20 mouse cellular contexts compared by ENCODE assay signal in the genomic region with DNA sequence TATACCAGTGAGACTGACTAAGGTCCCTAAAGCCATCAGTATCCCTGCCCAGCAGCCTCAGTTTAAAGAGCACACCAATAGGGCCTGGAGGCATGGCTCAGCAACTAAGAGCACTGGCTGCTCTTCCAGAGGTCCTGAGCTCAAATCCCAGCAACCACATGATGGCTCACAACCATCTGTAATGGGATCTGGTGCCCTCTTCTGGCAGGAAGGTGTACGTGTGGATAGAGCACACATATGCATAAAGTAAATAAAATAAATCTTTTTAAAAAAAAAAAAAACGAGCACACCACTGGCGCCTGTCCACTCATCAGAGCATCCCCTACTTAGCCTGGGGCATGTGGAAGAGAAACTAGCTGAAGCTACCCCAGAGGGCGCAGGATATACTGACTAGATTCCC. TPM values are rescaled to one million over a fixed set of nuclear protein-coding genes. Genes with fewer than 3 reads are reported as not detected.
DNase-seq lines count a peak whose midpoint lies in the region; ATAC-seq and TF ChIP-seq lines count a peak whose summit lies in the region.
"Had no signal": no experiment of that assay in that cellular context is flagged by ENCODE, and none has a peak within 500 bp of the region (broad histone marks: within the 10 kb centered on the region; RNA-seq: fewer than 3 reads in every experiment).

No protein-coding gene starts in this region.

- ATAC-seq in liver, embryonic 14.5 days (ENCODE audit: insufficient read depth): no peak
- no peak for ATAC-seq in liver, embryonic 11.5 days (replicated peaks; ENCODE audit: low FRiP score)
- ATAC-seq: forebrain, embryonic 13.5 days; hindbrain, embryonic 16.5 days had no signal

- no peak for TF ChIP-seq POLR2A in heart, adult 2 months (IDR thresholded peaks at IDR 0.05; ENCODE audit: insufficient read depth, low read depth, low read length)
- no peak for TF ChIP-seq POLR2A in ES-Bruce4 (IDR thresholded peaks at IDR 0.05; ENCODE audit: insufficient read depth, low read length)
- TF ChIP-seq POLR2A in brain, embryonic 14.5 days (IDR thresholded peaks at IDR 0.05; ENCODE audit: borderline replicate concordance, extremely low read depth, insufficient read depth, insufficient read length, poor library complexity, severe bottlenecking): no peak

- H3K4me2 ChIP-seq in liver, embryonic 14.5 days (ENCODE audit: low read depth): no peak overlapping the region
- no peak overlapping the region for H3K4me2 ChIP-seq in liver, embryonic 11.5 days
- H3K4me2 ChIP-seq: forebrain, embryonic 13.5 days; limb, embryonic 15.5 days; midbrain, embryonic 11.5 days had no signal

- H3K79me2 ChIP-seq in heart, adult 2 months (replicated peaks; ENCODE audit: control insufficient read depth, insufficient read depth, low read length): no peaks in the 10 kb centered on the region

- no peak overlapping the region for H3K4me3 ChIP-seq in heart, adult 2 months
- no peak overlapping the region for H3K4me3 ChIP-seq in liver, embryonic 14.5 days (ENCODE audit: insufficient read depth in 1 of 2, low read depth in 2 of 2, low read length in 2 of 2)
- no peak overlapping the region for H3K4me3 ChIP-seq in liver, embryonic 11.5 days (ENCODE audit: low read depth, low read length)
- no peak overlapping the region for H3K4me3 ChIP-seq in ES-Bruce4 (ENCODE audit: low read depth, low read length)
- H3K4me3 ChIP-seq: forebrain, embryonic 13.5 days; heart, embryonic 10.5 days; limb, embryonic 15.5 days had no signal

- H3K9ac ChIP-seq in heart, adult 2 months (ENCODE audit: low read depth, low read length): no peak overlapping the region
- H3K9ac ChIP-seq in liver, embryonic 14.5 days (replicated peaks): no peak overlapping the region
- no peak overlapping the region for H3K9ac ChIP-seq in liver, embryonic 11.5 days (ENCODE audit: low read depth, low read length)
- H3K9ac ChIP-seq in ES-Bruce4 (ENCODE audit: low read depth, poor library complexity, severe bottlenecking): no peak overlapping the region
- H3K9ac ChIP-seq: forebrain, embryonic 13.5 days; limb, embryonic 15.5 days had no signal

- 81% methylated on average over 4 of the region's 4 CpGs for WGBS in heart, adult 2 months
- WGBS in liver, embryonic 14.5 days (ENCODE audit: insufficient replicate concordance): 45% methylated on average over 4 of the region's 4 CpGs
- 65% methylated on average over 4 of the region's 4 CpGs for WGBS in liver, embryonic 11.5 days

- H3K27ac ChIP-seq in heart, adult 2 months: no peak overlapping the region
- no peak overlapping the region for H3K27ac ChIP-seq in liver, embryonic 14.5 days
- no peak overlapping the region for H3K27ac ChIP-seq in liver, embryonic 11.5 days (ENCODE audit: low read depth, low read length)
- H3K27ac ChIP-seq in ES-Bruce4 (ENCODE audit: insufficient read depth, low read length): no peak overlapping the region
- H3K27ac ChIP-seq: forebrain, embryonic 13.5 days; heart, embryonic 10.5 days; limb, embryonic 15.5 days had no signal

- H3K4me1 ChIP-seq in heart, adult 2 months (ENCODE audit: control insufficient read depth, insufficient read depth, low read length): no peaks in the 10 kb centered on the region
- H3K4me1 ChIP-seq in liver, embryonic 14.5 days (replicated peaks; ENCODE audit: control insufficient read depth in 2 of 2, insufficient read depth in 2 of 2, low read length in 1 of 2): no peaks in the 10 kb centered on the region; a peak in 1 of 4 replicates
- H3K4me1 ChIP-seq in liver, embryonic 11.5 days (replicated peaks; ENCODE audit: control insufficient read depth, insufficient read depth, low read length): peaks cover 3% of the 10 kb centered on the region
- H3K4me1 ChIP-seq in ES-Bruce4 (ENCODE audit: control insufficient read depth, insufficient read depth, low read length): peaks cover 6% of the 10 kb centered on the region

- H3K36me3 ChIP-seq in heart, adult 2 months (ENCODE audit: control insufficient read depth, insufficient read depth, low read length): no peaks in the 10 kb centered on the region
- H3K36me3 ChIP-seq in liver, embryonic 14.5 days (replicated peaks; ENCODE audit: control insufficient read depth, insufficient read depth, low read depth): no peaks in the 10 kb centered on the region
- no peaks in the 10 kb centered on the region for H3K36me3 ChIP-seq in liver, embryonic 11.5 days (ENCODE audit: control insufficient read depth, insufficient read depth, low read length)
- H3K36me3 ChIP-seq in ES-Bruce4 (ENCODE audit: control insufficient read depth, insufficient read depth, low read length, poor library complexity, severe bottlenecking): no peaks in the 10 kb centered on the region
- H3K36me3 ChIP-seq: heart, embryonic 10.5 days; limb, embryonic 15.5 days had no signal

- peak; percentile 43 for TF ChIP-seq CTCF in heart, adult 2 months (IDR thresholded peaks at IDR 0.05)
- peak; percentile 64 for TF ChIP-seq CTCF in liver, embryonic 14.5 days (IDR thresholded peaks at IDR 0.05; ENCODE audit: low read depth)
- TF ChIP-seq CTCF in ES-Bruce4 (IDR thresholded peaks at IDR 0.05; ENCODE audit: low read depth, low read length): peak; percentile 20
- TF ChIP-seq CTCF in brain, embryonic 14.5 days (IDR thresholded peaks at IDR 0.05; ENCODE audit: borderline replicate concordance, extremely low read depth, insufficient read depth, insufficient read length): 0 out of 2 replicates have a peak, but pooled peaks have one; percentile 11

- intact Hi-C loops in heart, adult 2 months (cut with DNase I): no loop called here

- no peaks in the 10 kb centered on the region for H3K27me3 ChIP-seq in heart, adult 2 months (ENCODE audit: control insufficient read depth, insufficient read depth, low read length)
- H3K27me3 ChIP-seq in liver, embryonic 14.5 days (ENCODE audit: control insufficient read depth, insufficient read depth, low read length): no peaks in the 10 kb centered on the region
- no peaks in the 10 kb centered on the region for H3K27me3 ChIP-seq in liver, embryonic 11.5 days (replicated peaks; ENCODE audit: control insufficient read depth, insufficient read depth, low read length)
- H3K27me3 ChIP-seq in ES-Bruce4 (ENCODE audit: control insufficient read depth, insufficient read depth, low read length, poor library complexity, severe bottlenecking): no peaks in the 10 kb centered on the region
- H3K27me3 ChIP-seq: forebrain, embryonic 13.5 days; limb, embryonic 15.5 days had no signal

- no peak for DNase-seq in heart, adult 2 months
- no peak for DNase-seq in heart, adult 11 months
- DNase-seq in liver, embryonic 14.5 days (ENCODE audit: low read depth in 3 of 3, low spot score in 3 of 3): no peak
- DNase-seq in liver, embryonic 11.5 days (ENCODE audit: low spot score): no peak
- DNase-seq in brain, embryonic 14.5 days (ENCODE audit: low read depth): no peak
- no peak for DNase-seq in embryo, embryonic 10.5 days (ENCODE audit: low spot score)
- no peak for DNase-seq in cerebellum, postnatal 14 days
- DNase-seq: B cell, adult 2 months; cerebellum, adult 18-20 months; heart, postnatal 14 days; lung, postnatal 36 days had no signal

- no peak for TF ChIP-seq EP300 in heart, adult 2 months (IDR thresholded peaks at IDR 0.05; ENCODE audit: insufficient read depth, low read depth, low read length)
- TF ChIP-seq EP300 in liver, embryonic 14.5 days (IDR thresholded peaks at IDR 0.05; ENCODE audit: low read depth): no peak
- TF ChIP-seq EP300 in ES-Bruce4 (IDR thresholded peaks at IDR 0.05; ENCODE audit: insufficient read depth, low read depth, low read length): no peak

- no peaks in the 10 kb centered on the region for H3K9me3 ChIP-seq in liver, embryonic 14.5 days (ENCODE audit: control insufficient read depth, low read length)
- H3K9me3 ChIP-seq in liver, embryonic 11.5 days (ENCODE audit: control insufficient read depth, low read length): no peaks in the 10 kb centered on the region
- no peaks in the 10 kb centered on the region for H3K9me3 ChIP-seq in ES-Bruce4 (replicated peaks; ENCODE audit: control insufficient read depth, insufficient read depth, low read length, poor library complexity, severe bottlenecking)
- H3K9me3 ChIP-seq: forebrain, embryonic 13.5 days; heart, embryonic 10.5 days; limb, embryonic 15.5 days had no signal

RNA-seq across cellular contexts. Expression of a gene that starts 13.6 kb away (rescaled TPM):
- not detected for total RNA-seq in heart, adult 2 months (2021)
- polyA plus RNA-seq in heart, adult 2 months (2012; rRNA removed): 0.08 and 0.23 TPM in 2 replicates
- polyA plus RNA-seq in liver, embryonic 14.5 days (2012; rRNA removed): 0.06 TPM in 2 replicates
- 0.03 and 0.14 TPM in 2 replicates for polyA plus RNA-seq in liver, embryonic 14.5 days (2014; fragmentation: Nextera tagmentation; extraction: Ambion mirVana)
- 0.08 and 0.48 TPM in 2 replicates for polyA plus RNA-seq in liver, embryonic 11.5 days (2014; fragmentation: Nextera tagmentation; extraction: Ambion mirVana)
- polyA plus RNA-seq in ES-Bruce4 (2011; ENCODE audit: insufficient read depth, insufficient read length, low read depth, missing spikeins): 1.5 and 3.0 TPM in 2 replicates
- polyA plus RNA-seq in brain, embryonic 14.5 days (2012; rRNA removed): 0.69 and 0.98 TPM in 2 replicates
- total RNA-seq: gastrocnemius, adult 18-20 months had no signal
- polyA plus RNA-seq: midbrain, embryonic 11.5 days had no signal

RNA-seq across cellular contexts. Expression of a gene that starts 42.1 kb away (rescaled TPM):
- under 1 TPM in 1 of 2 experiments, not detected in 1; 0.52 TPM for total RNA-seq in heart, adult 2 months (2021)
- 0.14 and 0.29 TPM in 2 replicates for polyA plus RNA-seq in heart, adult 2 months (2012; rRNA removed)
- polyA plus RNA-seq in liver, embryonic 14.5 days (2012; rRNA removed): 0.23 and 0.32 TPM in 2 replicates
- polyA plus RNA-seq in liver, embryonic 14.5 days (2014; fragmentation: Nextera tagmentation; extraction: Ambion mirVana): 0.14 and 0.45 TPM in 2 replicates
- polyA plus RNA-seq in liver, embryonic 11.5 days (2014; fragmentation: Nextera tagmentation; extraction: Ambion mirVana): 0.30 and 0.92 TPM in 2 replicates
- 0.67 and 2.4 TPM in 2 replicates for polyA plus RNA-seq in ES-Bruce4 (2011; ENCODE audit: insufficient read depth, insufficient read length, low read depth, missing spikeins)
- polyA plus RNA-seq in brain, embryonic 14.5 days (2012; rRNA removed): not detected in 2 replicates
- total RNA-seq: gastrocnemius, adult 18-20 months; layer of hippocampus, adult 8-10 months had no signal
- polyA plus RNA-seq: forebrain, embryonic 13.5 days; hindbrain, embryonic 16.5 days; limb, embryonic 15.5 days; midbrain, embryonic 11.5 days had no signal

RNA-seq across cellular contexts. Expression of a gene that starts 43.3 kb away (rescaled TPM):
- total RNA-seq in heart, adult 2 months (2021): not detected
- 0.02 TPM in 1 of 2 replicates, not detected in the other for polyA plus RNA-seq in heart, adult 2 months (2012; rRNA removed)
- polyA plus RNA-seq in liver, embryonic 14.5 days (2012; rRNA removed): 0.01 and 0.02 TPM in 2 replicates
- polyA plus RNA-seq in liver, embryonic 14.5 days (2014; fragmentation: Nextera tagmentation; extraction: Ambion mirVana): 0.04 TPM in 1 of 2 replicates, not detected in the other
- 0.05 TPM in 1 of 2 replicates, not detected in the other for polyA plus RNA-seq in liver, embryonic 11.5 days (2014; fragmentation: Nextera tagmentation; extraction: Ambion mirVana)
- polyA plus RNA-seq in ES-Bruce4 (2011; ENCODE audit: insufficient read depth, insufficient read length, low read depth, missing spikeins): 0.15 TPM in 1 of 2 replicates, not detected in the other
- 0.23 TPM in 1 of 2 replicates, not detected in the other for polyA plus RNA-seq in brain, embryonic 14.5 days (2012; rRNA removed)
- total RNA-seq: heart, postnatal 14 days had no signal
- polyA plus RNA-seq: forebrain, embryonic 13.5 days; heart, embryonic 10.5 days; hindbrain, embryonic 16.5 days; kidney, embryonic 16.5 days; midbrain, embryonic 11.5 days had no signal

RNA-seq across cellular contexts. Expression of a gene that starts 50.2 kb away (rescaled TPM):
- total RNA-seq in heart, adult 2 months (2021): 10 to 100 TPM; 55.7 to 55.8 TPM
- 23.8 and 44.7 TPM in 2 replicates for polyA plus RNA-seq in heart, adult 2 months (2012; rRNA removed)
- polyA plus RNA-seq in liver, embryonic 14.5 days (2012; rRNA removed): 22.7 and 30.4 TPM in 2 replicates
- polyA plus RNA-seq in liver, embryonic 14.5 days (2014; fragmentation: Nextera tagmentation; extraction: Ambion mirVana): 53.9 and 55.3 TPM in 2 replicates
- 75.2 and 89.2 TPM in 2 replicates for polyA plus RNA-seq in liver, embryonic 11.5 days (2014; fragmentation: Nextera tagmentation; extraction: Ambion mirVana)
- 75.3 and 77.9 TPM in 2 replicates for polyA plus RNA-seq in ES-Bruce4 (2011; ENCODE audit: insufficient read depth, insufficient read length, low read depth, missing spikeins)
- polyA plus RNA-seq in brain, embryonic 14.5 days (2012; rRNA removed): 73.1 and 75.8 TPM in 2 replicates

Comparison
In these comparisons a context has a peak if more than half of its experiments do, and no peak if none do; other contexts are left out.
1. CTCF ChIP-seq: peak in every context shown above with its lines; median percentile 64 in liver, embryonic 14.5 days; 43 in heart, adult 2 months; 20 in ES-Bruce4; 11 in brain, embryonic 14.5 days.